Mouse (Mus musculus) urinary bladder, postnatal 14 days (tissue): ENCODE results near the gene Fam172a.

Experiments
- DNase-seq: peaks from one replicate; pipeline ENCODE4 v3.0.0; 2021; ENCODE audit warnings: low spot score

The Fam172a gene

GRCm38 (mm10) chr13:78200407-78200806 lies 498.6 kb downstream of the Fam172a start:
- peak; percentile 31 for DNase-seq

DNA sequence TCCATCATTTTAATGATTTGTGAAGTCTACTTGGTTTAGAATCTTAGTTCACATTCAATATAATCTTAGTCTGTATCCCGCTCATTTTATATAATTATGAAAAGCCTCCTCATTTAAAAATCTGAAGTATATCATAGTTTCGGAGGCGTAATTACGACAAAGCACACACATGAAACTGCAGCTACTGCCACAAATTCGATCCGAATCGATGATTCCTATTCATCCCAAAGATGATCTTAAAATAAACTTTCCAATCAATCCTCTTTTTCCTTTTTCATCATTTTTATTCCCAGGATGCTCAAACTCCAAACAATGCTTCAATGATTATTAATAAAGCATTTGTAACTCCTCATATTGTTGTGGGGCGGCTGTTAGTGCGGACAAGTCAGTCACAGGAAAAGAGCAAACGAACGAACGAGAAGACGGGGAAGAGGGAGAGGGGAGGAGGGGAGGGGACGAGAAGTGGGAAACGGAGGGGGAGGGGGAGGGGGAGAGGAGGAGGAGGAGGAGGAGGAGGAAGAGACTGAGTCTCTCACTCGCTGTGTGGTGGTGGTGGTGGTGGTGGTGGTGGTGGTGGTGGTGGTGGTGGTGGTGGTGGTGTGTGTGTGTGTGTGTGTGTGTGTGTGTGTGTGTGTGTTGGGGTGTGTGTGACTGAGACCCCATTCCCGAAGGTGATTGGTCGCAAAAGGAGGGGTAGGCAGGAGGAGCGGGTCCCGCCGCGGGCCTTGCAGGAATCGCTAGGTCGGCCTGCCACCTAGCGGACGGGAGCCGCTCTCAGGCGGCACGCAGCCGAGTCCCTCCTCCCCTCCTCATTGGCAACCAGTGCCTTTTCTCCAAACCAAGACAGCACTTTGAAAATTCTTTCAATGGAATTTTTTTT lies 499.4 kb downstream of the Fam172a start:
- peak; percentile 89 for DNase-seq

DNA sequence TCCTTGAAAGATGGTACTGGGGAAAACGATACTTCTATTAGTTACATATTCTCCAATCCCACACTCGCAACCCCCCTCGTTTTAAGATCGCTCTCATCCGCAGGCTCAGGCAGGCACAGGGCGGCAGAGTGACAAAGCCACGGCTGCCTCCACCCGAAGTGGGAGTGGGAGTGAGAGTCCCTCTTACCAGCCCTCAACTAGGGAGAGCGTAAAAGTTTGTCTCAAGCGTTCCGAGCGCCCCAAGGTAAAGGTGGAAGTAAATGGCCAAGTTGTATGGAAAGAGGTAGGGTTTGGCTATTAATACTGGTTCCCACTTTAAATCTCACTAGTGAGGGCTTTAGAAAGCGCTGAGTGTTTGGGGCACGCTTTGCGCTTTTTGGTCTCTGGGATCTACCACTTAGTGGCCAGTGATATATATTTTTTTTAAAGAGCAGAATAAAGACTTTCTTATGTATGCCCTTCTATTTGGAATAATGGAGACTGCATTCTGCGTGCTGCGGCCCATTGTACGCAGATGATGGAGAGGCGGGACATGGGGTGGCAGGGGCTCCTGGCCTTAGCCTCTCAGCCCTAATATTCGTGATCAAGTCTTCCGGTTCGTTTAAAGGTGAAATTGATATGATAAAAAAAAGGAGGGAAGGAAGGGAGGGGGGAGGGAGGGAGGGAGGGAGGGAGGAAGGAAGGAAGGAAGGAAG lies 500.2 kb downstream of the Fam172a start:
- DNase-seq, result no peak

GRCm38 (mm10) chr13:78202574-78203347 lies 500.9 kb downstream of the Fam172a start:
- DNase-seq, result peak; percentile 26

- DNase-seq, result peak; percentile 52
Observed at GRCm38 (mm10) chr13:78203348-78204061, 501.7 kb downstream of the Fam172a start.

DNA sequence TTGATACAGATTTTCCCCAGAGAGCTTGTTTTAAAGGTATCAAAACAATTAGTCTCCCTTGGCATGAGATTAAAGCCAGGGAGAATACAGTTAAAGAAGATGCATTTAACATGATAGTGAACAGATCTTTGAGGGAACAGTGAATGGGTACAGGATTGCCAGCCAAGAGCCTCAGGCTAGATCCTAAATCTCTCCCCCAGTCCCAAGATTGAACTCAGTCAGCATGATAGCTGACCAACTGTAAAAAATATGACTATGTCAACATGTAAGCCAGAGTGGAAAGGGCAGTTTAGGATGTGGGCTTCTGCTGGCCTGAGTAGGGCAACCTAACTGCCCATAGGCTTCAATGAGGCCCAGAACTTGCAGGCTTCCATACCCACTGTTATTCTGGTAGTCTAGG lies 503.6 kb downstream of the Fam172a start:
- DNase-seq, result no peak

DNA sequence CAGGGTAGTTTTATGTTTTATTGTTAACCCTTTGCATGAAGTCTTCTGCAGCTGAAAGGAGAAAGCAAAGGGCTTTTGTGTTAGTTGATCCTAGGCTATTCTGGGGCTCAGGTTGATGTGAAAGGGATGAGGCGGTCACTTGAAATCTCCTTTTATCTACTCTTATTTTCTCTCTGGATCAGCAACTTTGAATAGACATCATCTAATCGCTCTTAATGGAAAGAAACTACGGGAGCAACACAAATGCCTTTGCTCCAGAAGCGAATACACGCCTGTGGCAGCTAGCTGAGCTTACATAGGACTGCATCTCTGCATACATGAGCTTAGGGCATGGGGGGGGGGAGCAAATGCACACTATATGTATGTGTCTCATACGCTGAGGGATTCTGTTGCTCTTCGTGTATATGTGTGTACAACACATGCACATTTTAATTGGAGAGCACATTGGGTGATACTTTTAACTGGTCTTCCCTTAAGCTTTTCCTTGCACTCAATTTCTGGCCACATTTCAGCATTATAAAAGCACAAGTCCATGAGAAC lies 505.1 kb downstream of the Fam172a start:
- DNase-seq, result no peak

DNA sequence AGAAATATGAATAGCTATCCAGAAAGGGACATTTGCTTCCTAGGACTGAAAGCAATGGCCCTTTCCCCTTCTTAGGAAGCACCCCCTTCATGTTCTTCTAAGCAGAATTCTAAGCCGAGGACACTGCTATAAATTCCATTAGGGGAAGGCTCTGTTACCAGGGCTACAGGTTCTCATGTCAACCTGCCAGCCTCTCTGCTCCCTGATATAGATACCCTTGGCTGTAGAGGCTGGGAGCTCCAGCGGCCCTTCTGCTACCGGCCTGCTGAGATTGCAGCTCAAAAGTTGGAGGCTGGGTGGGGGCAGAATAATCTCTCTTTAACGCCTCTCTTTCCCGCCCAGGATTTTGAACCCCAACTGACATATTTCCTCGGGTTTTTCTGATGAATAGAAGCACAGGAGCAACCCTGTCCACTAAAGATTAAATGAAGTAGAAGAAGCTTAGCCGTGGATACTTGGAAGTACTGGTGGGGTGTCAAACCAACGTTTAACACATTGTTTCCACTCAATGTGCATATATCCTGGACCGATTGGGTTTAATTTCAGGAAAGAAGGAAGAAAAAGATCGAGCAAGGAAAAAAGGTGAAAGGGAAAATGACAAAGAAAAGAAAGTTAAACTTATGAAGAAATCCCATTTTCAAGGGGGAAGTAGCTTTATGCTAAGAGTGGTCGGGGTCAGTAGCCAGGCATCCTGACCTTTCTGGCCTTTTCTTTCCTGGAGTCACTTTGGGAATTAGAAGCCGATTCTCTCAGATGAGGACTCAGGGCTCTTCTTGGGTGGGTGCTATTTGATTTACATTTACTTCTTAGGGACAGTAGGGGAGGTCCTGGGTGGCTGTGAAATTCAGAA lies 506.2 kb downstream of the Fam172a start:
- no peak for DNase-seq

DNA sequence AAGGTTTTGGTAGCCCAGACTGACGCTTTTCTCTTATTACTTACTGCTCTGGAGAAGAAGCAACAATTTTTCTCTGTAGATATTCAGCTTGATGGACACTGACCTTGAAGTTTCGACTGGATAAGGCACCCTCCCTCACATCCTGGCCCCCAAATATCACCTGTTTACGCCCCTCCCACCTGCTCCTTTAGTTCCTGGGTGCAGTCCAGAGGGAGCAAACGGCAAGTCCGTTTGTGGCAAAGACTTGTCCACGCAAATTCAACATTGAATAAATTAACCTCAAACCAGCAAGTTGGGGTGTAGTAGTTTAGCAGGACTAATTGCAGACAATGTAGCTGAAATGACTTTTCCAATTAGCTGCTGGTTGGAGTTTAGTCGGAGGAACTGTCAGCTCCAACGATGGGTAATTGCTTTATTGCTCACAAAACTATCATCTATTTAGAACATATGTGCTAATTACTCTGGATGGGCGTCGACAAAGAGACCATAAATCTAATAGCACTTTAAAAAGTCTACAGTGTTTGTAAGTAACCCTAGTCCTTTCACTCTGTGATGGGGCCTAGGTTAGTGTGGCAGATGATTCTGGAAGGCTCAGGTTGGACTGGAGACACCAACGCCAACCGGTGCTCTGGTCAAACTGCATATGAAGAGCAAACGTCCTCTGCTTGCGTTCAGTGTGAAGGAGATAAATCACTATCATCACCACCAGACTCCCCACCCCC lies 507.0 kb downstream of the Fam172a start:
- DNase-seq, result no peak

GRCm38 (mm10) chr13:78209611-78210028 lies 507.8 kb downstream of the Fam172a start:
- no peak for DNase-seq

DNA sequence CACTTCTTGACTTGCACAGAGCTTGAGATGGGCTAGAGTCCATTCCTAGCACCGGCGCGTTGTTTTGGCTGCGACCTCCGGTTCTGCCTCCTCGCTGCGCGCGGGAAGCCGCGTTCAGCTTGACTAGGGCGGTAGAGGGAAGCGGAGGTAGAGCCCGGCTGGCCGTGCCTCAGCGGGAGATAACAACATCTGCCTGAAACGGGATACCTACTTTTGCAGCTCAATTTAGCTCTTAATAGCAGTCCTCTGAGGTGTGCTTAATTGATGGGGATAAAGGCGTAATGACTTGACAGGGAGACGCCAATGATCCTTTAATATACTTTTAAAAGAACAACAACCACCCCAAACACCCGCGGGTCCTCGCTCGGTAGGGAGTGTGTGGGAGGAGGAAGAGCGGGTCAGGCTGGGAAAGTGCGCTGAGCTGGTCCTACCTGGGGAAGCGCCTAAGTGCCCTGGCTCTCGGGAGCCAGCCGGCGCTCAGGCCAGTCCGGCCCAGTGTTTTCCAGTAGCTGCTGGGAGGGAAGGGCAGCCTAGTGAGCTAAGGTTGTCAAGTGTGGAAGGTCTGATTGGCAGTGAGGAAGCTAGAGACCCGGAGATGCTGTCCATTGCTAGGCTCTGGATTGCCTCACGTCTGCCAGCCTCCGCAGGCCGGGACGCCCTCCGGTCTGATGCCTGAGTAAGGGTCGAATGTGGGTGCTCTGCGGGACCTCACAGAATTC lies 508.4 kb downstream of the Fam172a start:
- peak; percentile 37 for DNase-seq

DNA sequence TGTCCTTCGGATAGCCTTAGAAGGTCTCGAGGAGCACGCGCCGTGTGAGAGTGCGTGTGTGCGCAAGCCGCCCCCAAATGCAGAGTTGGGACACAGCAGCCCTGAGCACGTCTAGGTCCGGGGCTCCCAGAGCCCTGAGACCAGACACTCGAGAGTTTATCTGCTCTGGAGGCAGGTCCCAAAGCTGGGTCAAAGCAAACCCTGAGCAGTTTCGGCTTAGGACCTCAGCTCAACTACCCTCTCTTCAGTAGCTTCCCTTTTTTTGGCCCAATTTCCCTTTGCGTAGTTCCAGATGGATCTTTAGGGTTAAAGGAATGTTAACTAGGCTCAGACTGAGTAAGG lies 508.9 kb downstream of the Fam172a start:
- no peak for DNase-seq

DNA sequence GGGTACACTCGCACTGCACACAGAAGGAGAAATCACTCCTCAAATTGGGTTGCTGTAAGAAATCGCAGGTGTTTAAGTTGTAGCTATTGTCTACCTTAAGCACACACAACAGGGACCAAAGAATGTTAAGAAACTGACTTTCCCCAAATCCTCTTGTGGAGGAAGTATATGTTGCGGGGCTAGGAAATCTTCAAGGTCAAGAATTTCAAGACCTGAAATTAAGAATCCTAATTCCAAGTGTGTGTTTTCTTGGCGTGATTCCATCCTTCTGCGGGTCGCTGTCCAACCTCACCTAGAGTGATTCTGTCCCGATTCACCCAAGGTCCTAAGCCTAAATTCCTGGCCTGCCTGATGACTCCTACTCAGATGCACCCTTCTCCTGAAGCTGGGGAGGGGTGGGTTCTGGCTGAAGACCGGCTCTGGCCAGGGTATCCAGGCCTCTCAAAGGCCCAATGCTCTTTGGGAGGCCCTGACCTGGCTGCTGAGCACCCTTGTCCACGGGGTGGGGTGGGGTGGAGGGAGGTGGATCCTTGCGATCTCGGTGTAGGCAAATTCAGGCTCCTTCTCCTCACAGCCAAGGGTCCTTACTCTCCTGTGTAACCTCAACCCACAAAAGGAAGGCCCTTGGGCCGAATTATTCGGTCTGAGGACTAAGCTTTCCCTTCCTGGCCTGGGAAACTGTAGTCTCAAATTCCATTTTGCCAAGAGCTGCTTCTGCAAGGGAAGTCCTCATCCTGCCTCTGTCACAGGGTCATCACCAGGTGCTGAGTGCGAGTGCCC lies 509.6 kb downstream of the Fam172a start:
- no peak for DNase-seq

DNA sequence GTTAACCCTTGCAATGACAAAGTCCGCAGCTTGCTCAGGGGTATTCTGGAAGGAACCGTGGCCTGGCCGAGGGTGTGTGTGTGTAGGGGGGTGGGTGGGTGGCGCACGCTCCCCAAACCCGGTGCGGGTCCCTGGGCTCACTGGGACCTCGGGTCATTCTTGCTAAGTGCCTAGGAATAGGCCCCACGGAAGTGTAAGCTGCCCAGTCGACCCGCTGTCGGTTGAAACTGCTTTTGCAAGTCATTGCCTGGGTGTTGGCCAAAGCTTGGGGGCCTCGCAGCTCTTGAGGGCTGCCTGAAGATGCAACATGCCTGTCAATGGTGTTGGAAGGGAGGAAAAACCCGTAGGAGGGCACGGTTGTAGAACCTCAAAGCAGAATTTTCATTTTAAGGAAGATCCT lies 510.3 kb downstream of the Fam172a start:
- DNase-seq, result no peak

DNA sequence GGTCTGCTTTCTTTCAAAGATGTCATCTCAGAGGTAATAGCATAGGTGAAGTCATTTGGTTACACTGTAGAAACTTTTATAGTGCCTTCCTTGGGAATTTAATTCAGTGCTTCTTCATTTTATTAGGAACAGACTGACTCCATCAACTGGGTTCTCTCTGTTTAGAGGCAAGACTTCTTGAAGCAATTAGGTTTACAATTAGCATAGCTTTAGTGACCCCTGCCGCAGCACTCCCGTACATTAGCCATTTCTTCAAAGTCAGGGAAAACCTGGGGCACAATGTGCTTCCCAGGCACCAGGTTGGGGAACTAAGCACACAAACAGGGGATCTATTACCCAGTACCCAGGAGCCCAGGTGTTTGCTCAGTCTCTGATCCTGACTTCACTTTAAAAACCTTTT lies 511.3 kb downstream of the Fam172a start:
- DNase-seq, result no peak

- no peak for DNase-seq
Observed at GRCm38 (mm10) chr13:78215223-78215622, 513.4 kb downstream of the Fam172a start.
